Mouse (Mus musculus) kidney, postnatal 0 days (tissue): Measurements from ENCODE around the gene Sac3d1. TPM values are rescaled to one million over a fixed set of nuclear protein-coding genes. Genes with fewer than 3 reads are reported as not detected.

Source experiments
- ATAC-seq: fragments of 200-750 bp; cut with Nextera tagmentation; replicated peaks from 2 replicates; pipeline ENCODE4 v1.8.0; 2017; ENCODE audit warnings: low read depth, moderate number of reproducible peaks, moderate TSS enrichment, moderate library complexity; ENCODE audit not compliant: low FRiP score
- DNase-seq: peaks from one replicate; pipeline ENCODE4 v3.0.0-alpha.2; 2016; ENCODE audit warnings: low spot score
- H3K27ac ChIP-seq: fragments of 300-500 bp; sonication (generic); 2 replicates; pipeline ENCODE4 v1.5.1; 2014; ENCODE audit warnings: mild to moderate bottlenecking
- H3K27me3 ChIP-seq: fragments of 300-500 bp; sonication (generic); 2 replicates; pipeline ENCODE4 v1.6.1; 2014; ENCODE audit warnings: low read length, mixed read lengths; ENCODE audit not compliant: insufficient read depth
- H3K36me3 ChIP-seq: fragments of 300-500 bp; sonication (generic); 2 replicates; pipeline ENCODE4 v1.6.1; 2014; ENCODE audit warnings: low read length, mixed read lengths; ENCODE audit not compliant: insufficient read depth
- H3K4me1 ChIP-seq: fragments of 300-500 bp; sonication (generic); replicated peaks from 2 replicates; pipeline ENCODE4 v1.6.1; 2014; ENCODE audit warnings: antibody characterized with exemption, low read length, mixed read lengths; ENCODE audit not compliant: insufficient read depth
- H3K4me2 ChIP-seq: fragments of 300-500 bp; sonication (generic); 2 replicates; pipeline ENCODE4 v1.6.1; 2014; ENCODE audit warnings: mild to moderate bottlenecking, low read length, moderate library complexity, mixed read lengths
- H3K4me3 ChIP-seq: fragments of 300-500 bp; sonication (generic); replicated peaks from 2 replicates; pipeline ENCODE4 v1.5.1; 2014; ENCODE audit warnings: low read depth, low read length
- H3K9ac ChIP-seq: fragments of 300-500 bp; sonication (generic); 2 replicates; pipeline ENCODE4 v1.6.1; 2014; ENCODE audit warnings: low read depth, low read length
- H3K9me3 ChIP-seq: fragments of 300-500 bp; sonication (generic); replicated peaks from 2 replicates; pipeline ENCODE4 v1.6.1; 2016; ENCODE audit warnings: low read length, inconsistent platforms, mixed read lengths
- CTCF ChIP-seq: IDR thresholded peaks from 2 replicates; pipeline ENCODE4 v1.5.1; 2016; ENCODE audit warnings: antibody characterized with exemption, low read depth, mild to moderate bottlenecking, moderate library complexity
- WGBS: fragments of 180-500 bp; shearing (Covaris S2); extraction: QIAGEN DNeasy Blood & Tissue Kit; methylation state at CpG from one replicate; pipeline ENCODE4 v1.1.7; 2014; 5-methylcytosine and 5-hydroxymethylcytosine counted together
- polyA plus RNA-seq: library from polyadenylated mRNA; unstranded; fragments of >200 nt; fragmentation: Nextera tagmentation; extraction: Ambion mirVana; gene quantifications from 2 replicates; pipeline ENCODE4 v1.2.1, GENCODE M21; 2015

Gene Sac3d1
- polyA plus RNA-seq, 1 experiment from 2014 or later, result 35.9 TPM

- no peak for ATAC-seq
- no peaks in the 10 kb centered on the region for H3K9me3 ChIP-seq
- no peak overlapping the region for H3K4me3 ChIP-seq
- 92% methylated on average over 13 of the region's 13 CpGs for WGBS
- H3K9ac ChIP-seq, result no peak overlapping the region
- H3K4me2 ChIP-seq, result no peak overlapping the region
- TF ChIP-seq CTCF, result no peak
- 0 out of 2 replicates have a peak, but pooled peaks cover 4% of the 10 kb centered on the region for H3K4me1 ChIP-seq
- no peak for DNase-seq
- peaks cover 17% of the 10 kb centered on the region for H3K36me3 ChIP-seq
- no peaks in the 10 kb centered on the region for H3K27me3 ChIP-seq
- no peak overlapping the region for H3K27ac ChIP-seq
These were observed 29.6 kb downstream of the Sac3d1 start for GRCm38 (mm10) chr19:6088841-6089240.

GRCm38 (mm10) chr19:6085417-6085879 is 33.0 kb downstream of the Sac3d1 start:
- H3K27me3 ChIP-seq, result no peaks in the 10 kb centered on the region
- DNase-seq (peak; percentile 92), ATAC-seq (peak; percentile 78)
- 0 out of 2 replicates have a peak, but pooled peaks cover 6% of the 10 kb centered on the region for H3K4me1 ChIP-seq
- peaks cover 26% of the 10 kb centered on the region for H3K36me3 ChIP-seq
- TF ChIP-seq CTCF, result no peak
- H3K4me2 ChIP-seq, result peak overlapping the region; percentile 85
- peak overlapping the region; percentile 48 for H3K9ac ChIP-seq
- H3K27ac ChIP-seq, result peak overlapping the region; percentile 70
- WGBS, result under 1% methylated on average over 17 of the region's 17 CpGs
- H3K9me3 ChIP-seq, result no peaks in the 10 kb centered on the region
- peak overlapping the region; percentile 70 for H3K4me3 ChIP-seq

GRCm38 (mm10) chr19:6084478-6085248 is 33.8 kb downstream of the Sac3d1 start, which contains the start of the genes Zfpl1 and Cdca5:
Zfpl1 (minus strand) TSS chr19:6084956.
Cdca5 (plus strand) TSS chr19:6084983.
- DNase-seq (peak; percentile 98), ATAC-seq (peak; percentile 88)
- Histone ChIP-seq H3K4me1 (0 out of 2 replicates have a peak, but pooled peaks cover 6% of the 10 kb centered on the region), H3K27me3 (no peaks in the 10 kb centered on the region), H3K4me3 (peak within 1 kb of the TSS; percentile 70), H3K4me2 (peak within 1 kb of the TSS; percentile 92), H3K9ac (peak within 1 kb of the TSS; percentile 75), H3K27ac (peak within 1 kb of the TSS; percentile 70), H3K9me3 (no peaks in the 10 kb centered on the region), H3K36me3 (peaks cover 28% of the 10 kb centered on the region)
- WGBS, result under 1% methylated on average over 58 of the region's 58 CpGs
- no peak for TF ChIP-seq CTCF

- DNase-seq (no peak), ATAC-seq (no peak)
- no peaks in the 10 kb centered on the region for H3K27me3 ChIP-seq
- H3K36me3 ChIP-seq, result peaks cover 28% of the 10 kb centered on the region
- H3K9ac ChIP-seq, result no peak within 1 kb of the TSS
- TF ChIP-seq CTCF, result no peak
- 91% methylated on average over 9 of the region's 9 CpGs for WGBS
- no peaks in the 10 kb centered on the region for H3K9me3 ChIP-seq
- H3K4me3 ChIP-seq, result no peak within 1 kb of the TSS
- H3K27ac ChIP-seq, result no peak within 1 kb of the TSS
- 0 out of 2 replicates have a peak, but pooled peaks cover 8% of the 10 kb centered on the region for H3K4me1 ChIP-seq
- no peak within 1 kb of the TSS for H3K4me2 ChIP-seq
These were observed 36.3 kb downstream of the Sac3d1 start, which contains the start of gene Gm28374 for GRCm38 (mm10) chr19:6082156-6082555. Gm28374 (minus strand) TSS chr19:6082256.

DNA sequence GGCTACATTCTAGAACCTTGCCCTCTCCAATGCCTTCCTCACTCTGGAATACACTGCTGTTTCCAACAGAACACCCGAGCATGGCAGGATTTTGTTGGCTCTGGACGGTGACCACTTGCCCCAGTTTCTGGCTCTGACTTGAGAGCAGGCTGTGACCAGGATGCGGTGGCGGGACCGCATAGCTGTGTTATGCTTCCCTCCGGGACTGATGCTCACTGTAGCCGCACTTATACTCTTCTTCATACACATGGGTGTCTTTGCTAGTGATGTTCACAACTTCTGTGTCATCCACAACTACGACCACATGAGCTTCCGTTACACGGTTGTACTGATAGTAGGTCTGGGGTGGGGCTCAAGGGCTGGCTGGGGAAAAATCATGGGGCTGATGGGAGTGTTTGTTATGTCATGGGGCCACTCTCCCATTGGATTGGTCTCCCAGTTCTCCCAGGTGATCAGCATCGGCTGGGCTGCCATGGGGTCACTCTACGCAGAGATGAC is 38.4 kb downstream of the Sac3d1 start, which contains the start of gene Tmem262:
Tmem262 (plus strand) TSS at position 51 of the 498 bp plus-strand sequence.
- peaks cover 28% of the 10 kb centered on the region for H3K36me3 ChIP-seq
- H3K9me3 ChIP-seq, result no peaks in the 10 kb centered on the region
- WGBS, result 96% methylated on average over 12 of the region's 12 CpGs

GRCm38 (mm10) chr19:6076564-6077393 is 41.7 kb downstream of the Sac3d1 start, which contains the start of gene Vps51:
Vps51 (minus strand) TSS chr19:6077231.
- no peaks in the 10 kb centered on the region for H3K27me3 ChIP-seq
- peaks cover 28% of the 10 kb centered on the region for H3K36me3 ChIP-seq
- peak within 1 kb of the TSS; percentile 85 for H3K27ac ChIP-seq
- peak within 1 kb of the TSS; percentile 83 for H3K9ac ChIP-seq
- H3K4me1 ChIP-seq, result peaks cover 9% of the 10 kb centered on the region
- H3K4me3 ChIP-seq, result peak within 1 kb of the TSS; percentile 89
- ATAC-seq (peak; percentile 83), DNase-seq (peak; percentile 97)
- no peaks in the 10 kb centered on the region for H3K9me3 ChIP-seq
- TF ChIP-seq CTCF, result no peak
- peak within 1 kb of the TSS; percentile 91 for H3K4me2 ChIP-seq
- WGBS, result under 1% methylated on average over 33 of the region's 33 CpGs

More for the DNA sequence above, 38.4 kb downstream of the Sac3d1 start, which contains the start of gene Tmem262:
- no peak within 1 kb of the TSS for H3K27ac ChIP-seq
- H3K27me3 ChIP-seq, result no peaks in the 10 kb centered on the region
- H3K4me1 ChIP-seq, result peaks cover 15% of the 10 kb centered on the region
- no peak within 1 kb of the TSS for H3K4me3 ChIP-seq
- H3K9ac ChIP-seq, result no peak within 1 kb of the TSS
- no peak within 1 kb of the TSS for H3K4me2 ChIP-seq
- DNase-seq, result no peak
- TF ChIP-seq CTCF, result no peak
- no peak for ATAC-seq
